Mouse (Mus musculus) ES-E14 (cell line): ENCODE data around the gene Slc5a3.

ENCODE experiments used
- CHD2 ChIP-seq: IDR thresholded peaks from 2 replicates; pipeline ENCODE4 v1.6.1; 2014; ENCODE audit warnings: mild to moderate bottlenecking, low read depth, low read length, inconsistent platforms
- HCFC1 ChIP-seq: IDR thresholded peaks from 2 replicates; pipeline ENCODE4 v1.6.1; 2012; ENCODE audit warnings: low read length, inconsistent platforms, borderline replicate concordance; ENCODE audit not compliant: insufficient read depth
- ZC3H11A ChIP-seq: IDR thresholded peaks from 2 replicates; pipeline ENCODE4 v1.6.1; 2012; ENCODE audit warnings: low read depth, mild to moderate bottlenecking, inconsistent platforms, low read length, borderline replicate concordance
- ZNF384 ChIP-seq: IDR thresholded peaks from 2 replicates; pipeline ENCODE4 v1.6.1; 2012; ENCODE audit warnings: low read depth, low read length, inconsistent platforms

GRCm38 (mm10) chr16:92037891-92038607 is 20.1 kb upstream of the Slc5a3 start:
- TF ChIP-seq HCFC1 (no peak), CHD2 (peak; percentile 60; the same call in 1 of the 2 replicates), ZC3H11A (no peak), ZNF384 (no peak)
